Mouse (Mus musculus) forebrain, embryonic 16.5 days (tissue): ENCODE data around the gene Arid3c. TPM values are rescaled to one million over a fixed set of nuclear protein-coding genes. Genes with fewer than 3 reads are reported as not detected.
A peak's percentile ranks its signal among the peaks of the same experiment; 100 is the strongest.
"Not testable (repeated sequence)": the region's sequence is repeated elsewhere in the genome, so short reads cannot be mapped to it uniquely, and the experiment has no call there.

Source experiments
- ATAC-seq: fragments of 200-750 bp; cut with Nextera tagmentation; 2 replicates; pipeline ENCODE4 v1.8.0; 2017; ENCODE audit warnings: mild to moderate bottlenecking, moderate library complexity
- H3K27ac ChIP-seq: fragments of 300-500 bp; sonication (generic); 2 replicates; pipeline ENCODE4 v1.5.1; 2014; ENCODE audit warnings: low read length, control low read depth
- H3K27me3 ChIP-seq: fragments of 300-500 bp; sonication (generic); replicated peaks from 2 replicates; pipeline ENCODE4 v1.6.1; 2014; ENCODE audit warnings: low read length; ENCODE audit not compliant: control insufficient read depth, insufficient read depth
- H3K36me3 ChIP-seq: fragments of 300-500 bp; sonication (generic); 2 replicates; pipeline ENCODE4 v1.6.1; 2014; ENCODE audit not compliant: control insufficient read depth, insufficient read depth
- H3K4me1 ChIP-seq: fragments of 300-500 bp; sonication (generic); replicated peaks from 2 replicates; pipeline ENCODE4 v1.6.1; 2014; ENCODE audit warnings: low read length; ENCODE audit not compliant: control insufficient read depth, insufficient read depth
- H3K4me2 ChIP-seq: fragments of 300-500 bp; sonication (generic); 2 replicates; pipeline ENCODE4 v1.6.1; 2014; ENCODE audit warnings: mild to moderate bottlenecking, low read length, control low read depth
- H3K4me3 ChIP-seq: fragments of 300-500 bp; sonication (generic); replicated peaks from 2 replicates; pipeline ENCODE4 v1.5.1; 2014; ENCODE audit warnings: mild to moderate bottlenecking, low read length, control low read depth
- H3K9ac ChIP-seq: fragments of 300-500 bp; sonication (generic); replicated peaks from 2 replicates; pipeline ENCODE4 v1.6.1; 2014; ENCODE audit warnings: low read depth, low read length, control low read depth
- H3K9me3 ChIP-seq: fragments of 300-500 bp; sonication (generic); 2 replicates; pipeline ENCODE4 v1.6.1; 2016; ENCODE audit warnings: low read length; ENCODE audit not compliant: control insufficient read depth
- WGBS: fragments of 180-500 bp; shearing (Covaris S2); extraction: QIAGEN DNeasy Blood & Tissue Kit; methylation state at CpG from one replicate; pipeline ENCODE4 v1.1.7; 2014; 5-methylcytosine and 5-hydroxymethylcytosine counted together
- polyA plus RNA-seq: library from polyadenylated mRNA; unstranded; fragments of >200 nt; fragmentation: Nextera tagmentation; extraction: Ambion mirVana; gene quantifications from 2 replicates; pipeline ENCODE4 v1.2.1, GENCODE M21; 2015

Arid3c gene
- polyA plus RNA-seq, 1 experiment from 2014 or later = not detected

DNA sequence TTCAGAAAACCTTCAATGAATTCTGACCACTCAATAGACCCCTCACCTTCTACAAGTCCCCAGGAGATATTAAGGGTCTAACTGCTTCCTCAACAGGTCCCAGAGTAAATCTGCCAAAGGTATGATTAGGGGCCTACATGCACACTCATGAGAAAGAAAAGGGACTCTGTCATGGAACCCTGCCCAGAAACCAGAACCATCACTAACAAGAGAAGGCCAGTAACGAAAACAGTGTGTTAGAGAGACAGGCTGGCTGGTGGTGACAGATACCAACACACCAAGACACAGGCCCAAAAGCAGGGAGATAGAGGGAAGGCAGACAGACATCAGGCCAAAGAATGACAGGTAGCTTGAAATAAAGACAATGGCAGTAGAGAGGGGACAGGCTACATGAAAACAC, 42.4 kb downstream of the Arid3c start:
- not testable (repeated sequence) for H3K27me3 ChIP-seq, H3K9ac ChIP-seq, ATAC-seq, H3K9me3 ChIP-seq, H3K27ac ChIP-seq, H3K4me1 ChIP-seq, H3K4me2 ChIP-seq, H3K36me3 ChIP-seq, H3K4me3 ChIP-seq
- WGBS = 16% methylated on average over 1 of the region's 1 CpGs

DNA sequence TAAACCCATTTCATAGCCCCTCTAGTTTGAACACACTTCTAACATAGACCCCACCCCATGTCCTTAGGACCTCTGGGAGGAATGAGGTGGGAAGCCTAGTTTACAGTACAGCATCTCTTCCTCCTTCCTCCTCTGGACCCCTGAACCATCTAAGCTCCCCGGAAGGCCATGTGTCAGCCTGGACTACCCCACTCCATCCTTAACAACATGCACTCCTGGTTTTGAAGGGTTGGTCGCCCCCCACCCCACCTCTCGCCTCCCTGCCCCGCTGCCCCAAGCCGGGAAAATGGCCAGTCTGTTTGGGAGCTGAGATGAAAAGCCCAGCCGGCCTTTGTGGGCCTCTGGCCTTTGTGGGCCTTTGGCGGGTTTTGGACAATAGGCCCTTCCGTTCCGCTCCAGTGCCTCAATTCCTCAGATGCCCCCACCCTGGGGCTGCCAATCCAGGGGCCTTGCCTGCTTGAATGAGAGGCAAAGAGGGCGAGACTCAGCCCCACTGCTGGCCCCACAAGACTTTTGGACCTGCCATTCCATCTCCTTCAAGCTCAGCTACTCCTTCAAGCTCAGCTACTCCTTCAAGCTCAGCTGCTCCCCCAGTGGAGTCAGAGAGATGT, 45.0 kb downstream of the Arid3c start:
- not testable (repeated sequence) for H3K36me3 ChIP-seq, H3K4me2 ChIP-seq, H3K4me3 ChIP-seq, H3K9me3 ChIP-seq, H3K27me3 ChIP-seq, H3K27ac ChIP-seq, H3K9ac ChIP-seq
- WGBS = 11% methylated on average over 9 of the region's 10 CpGs
- peak; percentile 13 for ATAC-seq
- peaks cover 23% of the 10 kb centered on the region for H3K4me1 ChIP-seq

DNA sequence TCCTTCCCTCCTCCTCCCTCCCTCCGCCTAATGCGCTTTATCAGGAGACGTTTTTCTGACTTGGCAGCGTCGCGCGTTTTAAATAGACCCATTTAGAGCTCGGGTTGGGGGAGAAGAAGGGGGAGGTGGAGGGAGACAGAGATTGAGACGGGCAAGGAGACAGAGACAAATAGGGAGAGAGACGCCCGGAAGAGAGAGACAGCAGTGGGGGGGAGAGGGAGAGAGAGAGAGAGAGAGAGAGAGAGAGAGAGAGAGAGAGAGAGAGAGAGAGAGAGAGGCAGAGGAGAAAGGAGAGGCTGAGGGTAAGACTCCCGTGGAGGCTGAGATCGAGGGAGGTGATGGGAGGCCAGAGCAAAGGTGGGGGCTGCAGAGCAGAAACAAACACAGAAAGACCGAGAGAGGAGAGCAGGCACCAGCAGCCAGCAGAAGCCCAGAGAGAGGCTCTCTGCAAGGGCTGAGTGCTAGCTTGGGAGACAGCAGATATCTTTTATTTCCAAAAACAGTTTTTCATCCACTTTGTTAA, 46.0 kb downstream of the Arid3c start:
- not testable (repeated sequence) for H3K9me3 ChIP-seq, H3K27me3 ChIP-seq, H3K36me3 ChIP-seq, H3K4me3 ChIP-seq, H3K4me2 ChIP-seq, H3K9ac ChIP-seq
- H3K4me1 ChIP-seq = peaks cover 32% of the 10 kb centered on the region
- peak overlapping the region; percentile 44; the same call in 1 of the 2 replicates for H3K27ac ChIP-seq
- WGBS = under 1% methylated on average over 14 of the region's 14 CpGs
- ATAC-seq = peak; percentile 16

DNA sequence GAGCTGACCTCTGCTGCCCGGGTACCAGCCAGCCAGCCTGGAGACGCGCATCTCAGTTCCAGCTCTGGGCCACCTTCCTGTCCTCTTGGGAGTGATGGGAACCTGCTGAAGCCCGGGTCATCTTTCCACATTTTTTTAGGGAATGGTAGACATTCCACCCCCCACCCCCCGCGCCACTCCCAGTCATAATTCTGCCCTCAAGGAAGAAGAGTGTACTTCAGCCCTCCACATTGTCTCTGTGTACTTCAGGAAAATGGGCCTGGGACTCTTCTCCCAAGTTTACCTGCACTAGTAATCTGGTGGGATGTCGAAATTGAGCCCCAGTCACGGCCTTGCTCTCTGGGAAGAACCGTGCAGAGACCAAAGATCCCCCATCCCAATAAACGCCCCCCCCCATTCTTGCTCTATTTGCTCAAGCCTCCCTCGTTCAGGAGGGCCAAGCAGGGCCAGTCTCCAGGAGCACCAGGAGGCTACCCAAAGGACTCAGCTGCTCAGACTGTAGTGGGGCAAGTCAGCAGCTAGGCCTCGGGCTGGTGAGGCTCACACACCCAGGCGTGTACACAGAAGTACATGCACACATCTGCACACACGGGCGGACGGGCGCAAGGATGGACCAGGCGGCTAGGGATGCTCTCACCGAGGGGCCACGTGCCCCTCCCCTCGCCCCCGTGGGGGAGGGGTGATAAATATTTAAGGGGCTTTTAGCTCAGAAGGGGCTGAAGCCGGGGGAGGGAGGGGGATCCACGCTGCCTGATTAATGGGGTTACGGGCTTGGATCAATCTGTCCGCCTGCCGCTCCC, 46.6 kb downstream of the Arid3c start:
- H3K9me3 ChIP-seq, H3K36me3 ChIP-seq, H3K9ac ChIP-seq, H3K27me3 ChIP-seq: not testable (repeated sequence)
- peak overlapping the region; percentile 73 for H3K27ac ChIP-seq
- WGBS = 4% methylated on average over 18 of the region's 27 CpGs
- H3K4me3 ChIP-seq = 0 out of 2 replicates have a peak overlapping the region, but pooled peaks have one; percentile 6
- H3K4me2 ChIP-seq = peak overlapping the region; percentile 26
- peaks cover 38% of the 10 kb centered on the region for H3K4me1 ChIP-seq
- peak; percentile 15 for ATAC-seq

DNA sequence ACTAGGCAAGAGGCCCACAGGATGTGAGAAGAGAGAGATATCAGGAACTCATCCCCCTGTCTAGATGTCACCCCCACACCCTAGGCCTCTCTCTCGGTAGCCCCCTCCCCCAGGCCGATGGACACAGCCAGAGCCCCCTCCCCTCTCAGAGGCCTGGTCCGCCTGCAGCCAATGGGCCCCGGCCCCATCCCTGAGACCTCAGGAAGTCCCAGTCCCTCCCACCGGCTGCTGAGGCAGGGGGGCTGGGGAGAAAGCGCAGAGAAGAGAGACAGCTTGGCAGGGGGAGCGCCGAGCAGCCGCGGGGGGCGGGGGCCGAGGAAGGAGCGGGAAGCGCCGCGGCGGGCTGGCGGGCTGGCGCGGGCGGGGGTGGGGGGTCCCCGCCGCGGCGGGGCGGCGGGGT, 47.6 kb downstream of the Arid3c start:
- not testable (repeated sequence) for H3K27ac ChIP-seq, H3K9me3 ChIP-seq, H3K4me3 ChIP-seq, H3K9ac ChIP-seq, H3K27me3 ChIP-seq, H3K36me3 ChIP-seq
- Histone ChIP-seq H3K4me2 (peak overlapping the region; percentile 34; the same call in 1 of the 2 replicates), H3K4me1 (peaks cover 43% of the 10 kb centered on the region)
- peak; percentile 47 for ATAC-seq
- no CpG with 5 or more reads among the region's 27 CpGs for WGBS

- H3K4me3 ChIP-seq = no peak overlapping the region
Observed at GRCm38 (mm10) chr4:41682789-41683188, 48.2 kb downstream of the Arid3c start.

GRCm38 (mm10) chr4:41681947-41682346, 49.0 kb downstream of the Arid3c start:
- 51% methylated on average over 10 of the region's 10 CpGs for WGBS
- Histone ChIP-seq H3K4me3 (no peak overlapping the region), H3K9ac (no peak overlapping the region), H3K4me2 (no peak overlapping the region), H3K4me1 (peaks cover 57% of the 10 kb centered on the region), H3K27me3 (no peaks in the 10 kb centered on the region), H3K27ac (peak overlapping the region; percentile 52; the same call in 1 of the 2 replicates), H3K36me3 (no peaks in the 10 kb centered on the region), H3K9me3 (no peaks in the 10 kb centered on the region)
- peak; percentile 29 for ATAC-seq

More at GRCm38 (mm10) chr4:41682789-41683188, 48.2 kb downstream of the Arid3c start:
- H3K27ac ChIP-seq = peak overlapping the region; percentile 52; the same call in 1 of the 2 replicates
- H3K4me2 ChIP-seq = peak overlapping the region; percentile 10; the same call in 1 of the 2 replicates
- H3K27me3 ChIP-seq = no peaks in the 10 kb centered on the region
- H3K36me3 ChIP-seq = no peaks in the 10 kb centered on the region
- no peaks in the 10 kb centered on the region for H3K9me3 ChIP-seq
- ATAC-seq = no peak
- WGBS = 23% methylated on average over 6 of the region's 6 CpGs
- H3K9ac ChIP-seq = peak overlapping the region; percentile 32
- peaks cover 48% of the 10 kb centered on the region for H3K4me1 ChIP-seq

DNA sequence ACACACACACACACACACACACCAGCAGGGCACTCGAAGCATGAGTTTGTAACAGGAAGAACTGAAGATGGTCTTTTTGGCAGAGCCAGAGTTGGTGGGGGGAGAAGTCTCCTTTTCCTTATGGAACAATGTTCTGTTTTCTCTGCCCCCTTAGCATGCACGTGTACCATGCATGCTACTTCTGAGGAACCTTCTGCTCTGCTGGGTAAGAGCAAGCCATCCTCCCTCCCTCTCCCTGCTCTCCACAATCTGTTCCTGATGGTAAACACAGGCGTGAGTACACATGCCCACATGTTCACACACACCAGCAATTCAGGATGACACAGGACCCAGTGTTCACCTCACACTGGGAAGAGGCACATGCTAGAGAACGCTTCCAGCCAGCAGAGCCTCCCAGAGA, 49.8 kb downstream of the Arid3c start:
- Histone ChIP-seq H3K27ac (no peak overlapping the region), H3K9me3 (no peaks in the 10 kb centered on the region), H3K36me3 (no peaks in the 10 kb centered on the region), H3K9ac (no peak overlapping the region), H3K4me3 (no peak overlapping the region), H3K27me3 (no peaks in the 10 kb centered on the region), H3K4me2 (no peak overlapping the region), H3K4me1 (peaks cover 65% of the 10 kb centered on the region)
- 34% methylated on average over 4 of the region's 4 CpGs for WGBS
- ATAC-seq = no peak

- WGBS = 20% methylated on average over 1 of the region's 2 CpGs
- no peak overlapping the region for H3K27ac ChIP-seq
- H3K9ac ChIP-seq = no peak overlapping the region
- peaks cover 71% of the 10 kb centered on the region for H3K4me1 ChIP-seq
- ATAC-seq = no peak
- no peaks in the 10 kb centered on the region for H3K36me3 ChIP-seq
- H3K9me3 ChIP-seq = no peaks in the 10 kb centered on the region
- H3K4me3 ChIP-seq = no peak overlapping the region
- H3K27me3 ChIP-seq = no peaks in the 10 kb centered on the region
- no peak overlapping the region for H3K4me2 ChIP-seq
Observed at GRCm38 (mm10) chr4:41679291-41679690, 51.7 kb downstream of the Arid3c start.
